Mouse (Mus musculus) E14TG2a.4 (cell line): ENCODE measurements around the gene Tut1.

Experiments
- CTCF ChIP-seq: conservative IDR thresholded peaks from 2 replicates; pipeline ENCODE4 v1.5.1; 2014; ENCODE audit warnings: low read length
- NANOG ChIP-seq: IDR thresholded peaks from 2 replicates; pipeline ENCODE4 v1.6.1; 2014; ENCODE audit warnings: borderline replicate concordance, low read length, mixed read lengths

GRCm38 (mm10) chr19:8967893-8968292 is 14.2 kb downstream of the Tut1 start:
- no peak for TF ChIP-seq NANOG
- TF ChIP-seq CTCF, result no peak
